Mouse (Mus musculus) lung, postnatal 0 days (tissue): Measurements from ENCODE around the gene Ube2s.

Experiments
- CTCF ChIP-seq: IDR thresholded peaks from 2 replicates; pipeline ENCODE4 v1.5.1; 2016; ENCODE audit warnings: antibody characterized with exemption, mild to moderate bottlenecking
- EP300 ChIP-seq: IDR thresholded peaks from 2 replicates; pipeline ENCODE4 v1.6.1; 2016; ENCODE audit warnings: antibody characterized with exemption, mild to moderate bottlenecking, control low read depth

DNA sequence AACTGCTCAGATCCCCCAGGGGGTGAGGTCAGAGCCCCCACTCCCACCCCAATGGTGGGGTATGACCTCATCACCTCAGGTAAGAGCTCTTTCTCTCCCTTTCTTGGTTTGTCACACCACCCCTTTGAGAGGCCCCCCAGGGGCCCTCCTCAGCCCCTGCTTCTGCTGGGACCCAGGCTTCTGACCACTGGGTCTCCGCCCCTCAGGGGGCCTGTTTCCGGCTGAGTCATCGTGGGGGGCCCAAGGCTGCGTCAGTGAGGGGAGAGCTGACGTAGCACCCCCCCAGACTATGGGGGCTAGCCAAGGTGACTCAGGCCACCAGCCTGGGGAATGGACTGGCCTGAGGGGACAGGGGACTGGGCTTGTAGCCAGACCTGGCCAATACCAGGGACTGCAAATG is 32.5 kb downstream of the Ube2s start:
- TF ChIP-seq CTCF (no peak), EP300 (no peak)
